Mouse (Mus musculus): ENCODE measurements at regions not wholly inside any gene's neighbourhood (a gene's known extent, or its start where the extent isn't known, plus 50 kb on each side); places are given as distances from the start of the nearest gene placed in this dataset.

DNA sequence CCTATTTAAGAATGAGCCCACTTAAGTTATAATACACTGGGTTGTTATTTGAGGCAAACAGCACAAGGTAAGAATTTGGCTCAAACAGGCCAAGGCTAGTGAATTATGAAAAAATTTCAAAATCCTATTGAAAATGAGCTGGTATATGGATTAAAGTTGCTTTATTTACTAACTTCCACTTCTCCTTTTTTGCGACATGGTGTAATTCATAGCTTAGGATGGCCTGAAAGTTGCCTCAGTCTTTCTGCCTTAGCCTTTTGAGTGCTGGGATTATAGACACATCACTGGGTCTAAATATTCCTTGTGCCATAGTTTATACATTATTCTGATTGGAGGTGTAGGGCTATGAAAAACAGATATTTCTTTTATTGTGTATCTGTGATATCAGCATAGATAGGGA is 81.9 kb downstream of the Edem1 start:
- WGBS = 90% methylated on average over 1 of the region's 1 CpGs
- Histone ChIP-seq H3K27me3 (ENCODE audit: control insufficient read depth, insufficient read depth, low read length) (no peaks in the 10 kb centered on the region), H3K9ac (ENCODE audit: low read length) (no peak overlapping the region), H3K9me3 (ENCODE audit: control insufficient read depth, low read length) (no peaks in the 10 kb centered on the region), H3K36me3 (ENCODE audit: control insufficient read depth, insufficient read depth, low read length) (no peaks in the 10 kb centered on the region), H3K4me2 (ENCODE audit: low read depth) (no peak overlapping the region), H3K4me3 (ENCODE audit: low read depth, low read length) (no peak overlapping the region), H3K4me1 (ENCODE audit: control insufficient read depth, insufficient read depth, low read length) (no peaks in the 10 kb centered on the region), H3K27ac (ENCODE audit: low read depth, low read length) (no peak overlapping the region)
- ATAC-seq (ENCODE audit: insufficient read depth, low FRiP score, low TSS enrichment) (no peak), DNase-seq (ENCODE audit: low spot score) (no peak)

DNA sequence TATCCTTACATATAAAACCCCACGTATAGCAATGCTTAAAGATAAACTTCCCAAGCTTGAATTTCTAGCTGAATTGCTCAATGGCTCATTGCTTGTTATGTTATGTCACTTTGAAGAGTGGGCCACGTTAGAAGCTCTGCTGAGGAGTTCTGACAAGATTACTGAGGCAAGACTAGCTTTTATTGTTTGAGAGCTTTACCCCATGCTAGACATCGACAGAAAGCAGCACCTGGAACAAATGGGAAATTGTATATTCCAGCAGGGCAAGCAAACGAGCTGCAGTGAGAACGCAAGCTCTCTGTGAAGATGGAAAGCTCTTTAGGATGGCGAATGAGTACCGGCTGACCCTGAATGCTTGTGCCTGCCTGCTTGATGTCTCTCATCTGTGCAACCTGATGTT is 84.1 kb downstream of the Edem1 start:
- no peak overlapping the region for H3K27ac ChIP-seq (ENCODE audit: low read depth, low read length)
- no peak for DNase-seq (ENCODE audit: low spot score)
- ATAC-seq (ENCODE audit: insufficient read depth, low FRiP score, low TSS enrichment) = no peak
- H3K4me3 ChIP-seq (ENCODE audit: low read depth, low read length) = no peak overlapping the region
- 57% methylated on average over 7 of the region's 7 CpGs for WGBS
- no peak overlapping the region for H3K9ac ChIP-seq (ENCODE audit: low read length)
- no peaks in the 10 kb centered on the region for H3K36me3 ChIP-seq (ENCODE audit: control insufficient read depth, insufficient read depth, low read length)
- H3K27me3 ChIP-seq (ENCODE audit: control insufficient read depth, insufficient read depth, low read length) = no peaks in the 10 kb centered on the region
- no peaks in the 10 kb centered on the region for H3K4me1 ChIP-seq (ENCODE audit: control insufficient read depth, insufficient read depth, low read length)
- no peak overlapping the region for H3K4me2 ChIP-seq (ENCODE audit: low read depth)
- no peaks in the 10 kb centered on the region for H3K9me3 ChIP-seq (ENCODE audit: control insufficient read depth, low read length)

DNA sequence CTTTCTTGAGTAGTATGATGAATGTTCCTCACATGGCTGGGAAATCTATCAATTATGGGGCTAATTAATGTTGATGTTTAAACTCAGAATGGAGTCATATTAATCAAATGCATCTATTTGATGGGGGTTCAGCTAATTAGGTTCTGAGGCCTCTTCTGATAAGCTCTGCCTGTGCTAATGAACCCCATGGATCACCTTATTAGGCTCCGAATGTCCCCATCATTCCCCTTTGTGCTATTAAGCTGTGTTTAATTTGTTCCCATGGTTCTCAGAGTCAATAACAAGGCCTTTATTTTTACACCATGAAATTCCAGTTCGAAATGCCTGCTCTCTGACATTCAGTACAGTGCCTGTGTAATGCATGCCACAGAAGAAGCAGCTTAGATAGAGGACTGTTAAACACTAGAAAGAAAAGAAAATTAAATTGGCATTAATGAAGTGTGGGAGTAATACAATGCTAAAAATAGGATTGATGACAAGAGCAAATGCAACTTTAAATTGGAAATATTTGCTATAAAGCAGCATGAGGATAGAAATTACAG is 91.0 kb downstream of the Edem1 start:
- Histone ChIP-seq H3K27me3 (ENCODE audit: control insufficient read depth, insufficient read depth, low read length) (no peaks in the 10 kb centered on the region), H3K27ac (ENCODE audit: low read depth, low read length) (no peak overlapping the region), H3K9ac (ENCODE audit: low read length) (no peak overlapping the region), H3K9me3 (ENCODE audit: control insufficient read depth, low read length) (no peaks in the 10 kb centered on the region), H3K4me3 (ENCODE audit: low read depth, low read length) (no peak overlapping the region), H3K36me3 (ENCODE audit: control insufficient read depth, insufficient read depth, low read length) (no peaks in the 10 kb centered on the region), H3K4me2 (ENCODE audit: low read depth) (no peak overlapping the region), H3K4me1 (ENCODE audit: control insufficient read depth, insufficient read depth, low read length) (no peaks in the 10 kb centered on the region)
- ATAC-seq (ENCODE audit: insufficient read depth, low FRiP score, low TSS enrichment) = peak; percentile 31; the same call in 1 of the 2 replicates
- no peak for DNase-seq (ENCODE audit: low spot score)
- WGBS = 54% methylated on average over 2 of the region's 2 CpGs

DNA sequence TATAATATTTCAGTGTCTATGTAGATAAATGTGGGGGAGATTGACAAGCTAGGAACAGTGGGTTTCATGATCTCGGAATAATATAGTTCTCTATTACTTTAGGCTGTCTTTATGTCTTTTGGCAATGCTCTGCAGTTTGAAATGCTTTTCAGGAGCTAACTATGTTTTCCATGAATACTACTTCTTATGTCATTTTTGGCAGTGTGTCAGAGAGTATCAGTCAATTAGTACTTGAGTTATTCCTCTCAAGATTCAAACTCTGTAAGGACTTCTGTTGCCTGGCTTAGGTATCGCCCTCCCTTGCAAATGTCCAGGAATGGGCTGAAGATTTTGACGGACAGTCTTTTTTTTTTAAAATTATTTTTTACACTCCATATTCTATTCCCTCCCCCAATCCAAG is 92.7 kb downstream of the Edem1 start:
- Histone ChIP-seq H3K27me3 (ENCODE audit: control insufficient read depth, insufficient read depth, low read length) (no peaks in the 10 kb centered on the region), H3K4me3 (ENCODE audit: low read depth, low read length) (no peak overlapping the region), H3K9me3 (ENCODE audit: control insufficient read depth, low read length) (no peaks in the 10 kb centered on the region), H3K27ac (ENCODE audit: low read depth, low read length) (no peak overlapping the region), H3K4me2 (ENCODE audit: low read depth) (no peak overlapping the region), H3K4me1 (ENCODE audit: control insufficient read depth, insufficient read depth, low read length) (no peaks in the 10 kb centered on the region), H3K36me3 (ENCODE audit: control insufficient read depth, insufficient read depth, low read length) (no peaks in the 10 kb centered on the region), H3K9ac (ENCODE audit: low read length) (no peak overlapping the region)
- DNase-seq (ENCODE audit: low spot score) = no peak
- ATAC-seq (ENCODE audit: insufficient read depth, low FRiP score, low TSS enrichment) = no peak
- WGBS = 96% methylated on average over 3 of the region's 3 CpGs

- no peaks in the 10 kb centered on the region for H3K9me3 ChIP-seq (ENCODE audit: control insufficient read depth, low read length)
- no peaks in the 10 kb centered on the region for H3K36me3 ChIP-seq (ENCODE audit: control insufficient read depth, insufficient read depth, low read length)
- no peaks in the 10 kb centered on the region for H3K4me1 ChIP-seq (ENCODE audit: control insufficient read depth, insufficient read depth, low read length)
- H3K9ac ChIP-seq (ENCODE audit: low read length) = no peak overlapping the region
- WGBS = 86% methylated on average over 6 of the region's 6 CpGs
- DNase-seq (ENCODE audit: low spot score) = no peak
- H3K27ac ChIP-seq (ENCODE audit: low read depth, low read length) = no peak overlapping the region
- no peak for ATAC-seq (ENCODE audit: insufficient read depth, low FRiP score, low TSS enrichment)
- H3K27me3 ChIP-seq (ENCODE audit: control insufficient read depth, insufficient read depth, low read length) = no peaks in the 10 kb centered on the region
- H3K4me2 ChIP-seq (ENCODE audit: low read depth) = no peak overlapping the region
- H3K4me3 ChIP-seq (ENCODE audit: low read depth, low read length) = no peak overlapping the region
Observed at GRCm38 (mm10) chr6:108922564-108922963, 94.1 kb downstream of the Edem1 start.

- H3K27me3 ChIP-seq (ENCODE audit: control insufficient read depth, insufficient read depth, low read length) = no peaks in the 10 kb centered on the region
- no peak overlapping the region for H3K27ac ChIP-seq (ENCODE audit: low read depth, low read length)
- H3K9ac ChIP-seq (ENCODE audit: low read length) = no peak overlapping the region
- no peak for ATAC-seq (ENCODE audit: insufficient read depth, low FRiP score, low TSS enrichment)
- no peaks in the 10 kb centered on the region for H3K36me3 ChIP-seq (ENCODE audit: control insufficient read depth, insufficient read depth, low read length)
- no peaks in the 10 kb centered on the region for H3K4me1 ChIP-seq (ENCODE audit: control insufficient read depth, insufficient read depth, low read length)
- H3K4me2 ChIP-seq (ENCODE audit: low read depth) = no peak overlapping the region
- H3K4me3 ChIP-seq (ENCODE audit: low read depth, low read length) = no peak overlapping the region
- no peak for DNase-seq (ENCODE audit: low spot score)
- H3K9me3 ChIP-seq (ENCODE audit: control insufficient read depth, low read length) = no peaks in the 10 kb centered on the region
Observed at GRCm38 (mm10) chr6:108928981-108929380, 100.5 kb downstream of the Edem1 start.

DNA sequence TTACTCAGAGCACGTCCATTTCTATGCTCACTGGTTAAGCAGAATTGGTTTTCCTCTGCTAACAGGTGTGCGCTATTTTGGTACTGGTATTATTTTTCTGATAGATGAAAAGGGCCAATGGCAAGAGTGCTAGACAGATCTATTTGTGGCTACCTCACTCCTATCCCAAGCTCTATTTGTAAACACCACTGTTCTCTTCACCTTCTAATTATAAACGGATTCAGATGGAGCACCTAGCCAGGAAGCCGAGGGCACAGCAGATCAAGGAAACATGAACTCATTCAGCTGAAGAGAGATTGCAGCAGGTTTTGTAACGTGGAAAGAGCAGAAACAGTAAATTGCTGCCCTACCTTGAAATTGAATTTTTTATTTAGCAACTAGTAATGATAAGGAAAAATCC is 110.2 kb downstream of the Edem1 start:
- Histone ChIP-seq H3K9me3 (ENCODE audit: control insufficient read depth, low read length) (no peaks in the 10 kb centered on the region), H3K4me1 (ENCODE audit: control insufficient read depth, insufficient read depth, low read length) (no peaks in the 10 kb centered on the region), H3K4me3 (ENCODE audit: low read depth, low read length) (no peak overlapping the region), H3K4me2 (ENCODE audit: low read depth) (no peak overlapping the region), H3K36me3 (ENCODE audit: control insufficient read depth, insufficient read depth, low read length) (no peaks in the 10 kb centered on the region), H3K27me3 (ENCODE audit: control insufficient read depth, insufficient read depth, low read length) (no peaks in the 10 kb centered on the region), H3K27ac (ENCODE audit: low read depth, low read length) (no peak overlapping the region), H3K9ac (ENCODE audit: low read length) (no peak overlapping the region)
- no peak for ATAC-seq (ENCODE audit: insufficient read depth, low FRiP score, low TSS enrichment)
- no peak for DNase-seq (ENCODE audit: low spot score)
- WGBS = 90% methylated on average over 5 of the region's 5 CpGs

- ATAC-seq (ENCODE audit: insufficient read depth, low FRiP score, low TSS enrichment) (no peak), DNase-seq (ENCODE audit: low spot score) (no peak)
- no peak overlapping the region for H3K9ac ChIP-seq (ENCODE audit: low read length)
- no peak overlapping the region for H3K4me3 ChIP-seq (ENCODE audit: low read depth, low read length)
- no peak overlapping the region for H3K4me2 ChIP-seq (ENCODE audit: low read depth)
- H3K9me3 ChIP-seq (ENCODE audit: control insufficient read depth, low read length) = no peaks in the 10 kb centered on the region
- H3K27ac ChIP-seq (ENCODE audit: low read depth, low read length) = no peak overlapping the region
- no peaks in the 10 kb centered on the region for H3K27me3 ChIP-seq (ENCODE audit: control insufficient read depth, insufficient read depth, low read length)
- no peaks in the 10 kb centered on the region for H3K36me3 ChIP-seq (ENCODE audit: control insufficient read depth, insufficient read depth, low read length)
- no peaks in the 10 kb centered on the region for H3K4me1 ChIP-seq (ENCODE audit: control insufficient read depth, insufficient read depth, low read length)
Observed at GRCm38 (mm10) chr6:108942288-108942687, 113.8 kb downstream of the Edem1 start.

DNA sequence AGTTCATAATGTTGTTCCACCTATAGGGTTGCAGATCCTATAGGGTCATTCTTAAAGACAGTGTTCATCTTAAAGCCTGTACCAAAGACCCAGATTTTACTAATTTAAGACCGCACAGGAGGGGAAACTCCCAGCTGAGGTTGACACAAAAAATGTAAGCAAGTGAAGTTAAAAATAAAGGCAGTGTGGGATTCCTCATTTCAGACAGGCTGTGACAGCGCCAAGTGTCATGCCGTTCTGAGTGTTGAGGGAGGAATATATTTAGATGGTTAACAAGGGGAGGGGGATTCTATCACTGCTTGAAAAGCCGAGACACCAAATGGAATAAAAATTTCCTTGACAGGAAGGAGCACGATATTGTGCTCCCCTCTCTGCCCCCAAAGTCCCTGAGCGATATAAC is 123.9 kb downstream of the Edem1 start:
- Histone ChIP-seq H3K27ac (ENCODE audit: low read depth, low read length) (no peak overlapping the region), H3K4me1 (ENCODE audit: control insufficient read depth, insufficient read depth, low read length) (no peaks in the 10 kb centered on the region), H3K4me3 (ENCODE audit: low read depth, low read length) (no peak overlapping the region), H3K27me3 (ENCODE audit: control insufficient read depth, insufficient read depth, low read length) (no peaks in the 10 kb centered on the region), H3K9me3 (ENCODE audit: control insufficient read depth, low read length) (no peaks in the 10 kb centered on the region), H3K36me3 (ENCODE audit: control insufficient read depth, insufficient read depth, low read length) (no peaks in the 10 kb centered on the region), H3K9ac (ENCODE audit: low read length) (no peak overlapping the region), H3K4me2 (ENCODE audit: low read depth) (no peak overlapping the region)
- WGBS = 93% methylated on average over 6 of the region's 6 CpGs
- ATAC-seq (ENCODE audit: insufficient read depth, low FRiP score, low TSS enrichment) = no peak
- no peak for DNase-seq (ENCODE audit: low spot score)

All from neural tube, embryonic 11.5 days (tissue).